Comparison of ENCODE assay signal across 8 mouse cellular contexts in the genomic region with DNA sequence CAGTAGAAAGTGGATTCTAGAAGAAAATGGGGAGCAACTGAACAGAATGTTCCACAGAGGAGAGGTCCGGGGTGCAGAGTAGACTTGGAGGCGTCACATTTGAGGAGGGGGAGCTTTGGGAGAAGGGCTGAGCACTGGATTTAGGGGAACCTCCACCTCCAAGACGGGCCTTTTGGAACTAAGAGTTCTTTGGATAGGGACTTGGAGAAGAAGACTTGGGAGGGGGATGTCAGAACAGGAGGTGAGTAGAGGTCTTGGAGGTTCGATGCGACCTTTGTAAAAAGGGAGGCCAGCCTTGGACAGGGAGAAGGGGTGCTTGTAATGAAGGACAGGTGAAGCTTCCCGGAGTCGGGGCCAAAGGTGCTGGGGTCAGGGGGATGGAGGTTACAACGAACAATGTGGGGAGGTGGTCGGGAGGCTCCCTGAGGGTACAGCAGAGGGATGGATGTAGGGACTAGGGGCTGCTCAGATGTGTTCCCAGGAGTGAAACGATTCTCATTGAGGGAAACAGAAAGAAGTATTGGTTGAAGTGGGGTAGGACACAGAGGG. TPM values are rescaled to one million over a fixed set of nuclear protein-coding genes. Genes with fewer than 3 reads are reported as not detected.
DNase-seq lines count a peak whose midpoint lies in the region; ATAC-seq and TF ChIP-seq lines count a peak whose summit lies in the region.

No protein-coding gene starts in this region.

- no peak for TF ChIP-seq CTCF in heart, adult 2 months (IDR thresholded peaks at IDR 0.05)
- TF ChIP-seq CTCF in CH12.LX (conservative IDR thresholded peaks at IDR 0.05 in 1 of 2, IDR thresholded peaks at IDR 0.05 in 1 of 2; ENCODE audit: low read depth in 2 of 2, low read length in 2 of 2) = no peak
- no peak for TF ChIP-seq CTCF in liver, embryonic 14.5 days (IDR thresholded peaks at IDR 0.05; ENCODE audit: low read depth)

- H3K27ac ChIP-seq in heart, adult 2 months = peak overlapping the region; percentile 71; the same call in 1 of the 2 replicates
- H3K27ac ChIP-seq in CH12.LX (ENCODE audit: insufficient read depth, low read depth) = no peak overlapping the region
- no peak overlapping the region for H3K27ac ChIP-seq in forebrain, embryonic 14.5 days (ENCODE audit: low read depth, low read length)
- H3K27ac ChIP-seq in liver, embryonic 14.5 days = no peak overlapping the region

- in situ Hi-C loops in CH12.LX (cut with MboI; ENCODE audit: low pct_ligation_motif_present, low pct_unique_long_range_greater_than_20kb, low sequenced_read_pairs) = no loop called here

- intact Hi-C loops in heart, adult 2 months (cut with DNase I) = loop anchor here (10.0 kb wide), 2 partner anchors 354 to 424 kb away; a partner anchor contains a TSS
- intact Hi-C loops in heart, postnatal 36 days (cut with DNase I) = loop anchor here (10.0 kb wide), 1 partner anchor 454 kb away; a partner anchor contains a TSS
- intact Hi-C loops in left cerebral cortex, postnatal 14 days (cut with DNase I) = loop anchor here (10.0 kb wide), 1 partner anchor 274 kb away; no protein-coding TSS in a partner anchor

- no peak for DNase-seq in heart, adult 2 months
- DNase-seq in heart, postnatal 36 days = no peak
- DNase-seq in CH12.LX (ENCODE audit: extremely low read depth) = no peak
- no peak for DNase-seq in forebrain, embryonic 14.5 days (ENCODE audit: low spot score)
- DNase-seq in liver, embryonic 14.5 days (ENCODE audit: low read depth in 3 of 3, low spot score in 3 of 3) = no peak
- DNase-seq in left cerebral cortex, adult 9 months (ENCODE audit: low spot score in 2 of 2) = no peak
- no peak for DNase-seq in left cerebral cortex, postnatal 14 days (ENCODE audit: low spot score in 2 of 2)
- no peak for DNase-seq in urinary bladder, adult 18-20 months (ENCODE audit: low spot score in 2 of 2)

- peaks cover 2% of the 10 kb centered on the region; the same call in 1 of the 2 replicates for H3K4me1 ChIP-seq in heart, adult 2 months (ENCODE audit: control insufficient read depth, insufficient read depth, low read length)
- H3K4me1 ChIP-seq in CH12.LX (ENCODE audit: control insufficient read depth in 1 of 2, insufficient read depth in 2 of 2) = peaks cover 5 to 21% of the 10 kb centered on the region in 2 experiments
- H3K4me1 ChIP-seq in forebrain, embryonic 14.5 days (ENCODE audit: control insufficient read depth, insufficient read depth, low read length) = peaks cover 7% of the 10 kb centered on the region
- H3K4me1 ChIP-seq in liver, embryonic 14.5 days (replicated peaks; ENCODE audit: control insufficient read depth in 2 of 2, insufficient read depth in 2 of 2, low read length in 1 of 2) = peaks cover 2 to 13% of the 10 kb centered on the region in 2 experiments; a peak in 3 of 4 replicates

- H3K4me3 ChIP-seq in heart, adult 2 months = peak overlapping the region; percentile 62
- H3K4me3 ChIP-seq in CH12.LX (replicated peaks in 1 of 3; ENCODE audit: low read depth in 2 of 3, low read length in 2 of 3, poor library complexity in 1 of 3) = peak overlapping the region; percentile 79 to 95 (median 94)
- H3K4me3 ChIP-seq in forebrain, embryonic 14.5 days (ENCODE audit: low read depth, low read length) = peak overlapping the region; percentile 69
- peak overlapping the region; percentile 98 to 99 for H3K4me3 ChIP-seq in liver, embryonic 14.5 days (ENCODE audit: insufficient read depth in 1 of 2, low read depth in 2 of 2, low read length in 2 of 2)

- H3K9ac ChIP-seq in heart, adult 2 months (ENCODE audit: low read depth, low read length) = peak overlapping the region; percentile 95
- peak overlapping the region; percentile 81 for H3K9ac ChIP-seq in CH12.LX (ENCODE audit: insufficient read depth, low read depth)
- peak overlapping the region; percentile 84 for H3K9ac ChIP-seq in forebrain, embryonic 14.5 days (ENCODE audit: low read length)
- H3K9ac ChIP-seq in liver, embryonic 14.5 days (replicated peaks) = peak overlapping the region; percentile 96

- no peak for TF ChIP-seq POLR2A in heart, adult 2 months (IDR thresholded peaks at IDR 0.05; ENCODE audit: insufficient read depth, low read depth, low read length)
- no peak for TF ChIP-seq POLR2A in CH12.LX (IDR thresholded peaks at IDR 0.05; ENCODE audit: low read depth, low read length)

- ATAC-seq in forebrain, embryonic 14.5 days = no peak
- no peak for ATAC-seq in liver, embryonic 14.5 days (ENCODE audit: insufficient read depth)

- dilution Hi-C loops in CH12.LX (cut with MboI; ENCODE audit: extremely low pct_ligation_motif_present, extremely low pct_unique_long_range_greater_than_20kb, low sequenced_read_pairs) = no loop called here

- no peak for TF ChIP-seq RAD21 in CH12.LX (IDR thresholded peaks at IDR 0.05; ENCODE audit: low read depth, low read length)

- H3K79me2 ChIP-seq in heart, adult 2 months (replicated peaks; ENCODE audit: control insufficient read depth, insufficient read depth, low read length) = peaks cover 7% of the 10 kb centered on the region; the same call in 1 of the 2 replicates
- peaks cover 12% of the 10 kb centered on the region; the same call in 1 of the 2 replicates for H3K79me2 ChIP-seq in CH12.LX (replicated peaks; ENCODE audit: control insufficient read depth, extremely low read depth, insufficient read depth, poor library complexity, severe bottlenecking)

- H3K36me3 ChIP-seq in heart, adult 2 months (ENCODE audit: control insufficient read depth, insufficient read depth, low read length) = no peaks in the 10 kb centered on the region
- H3K36me3 ChIP-seq in CH12.LX (replicated peaks in 1 of 2; ENCODE audit: control insufficient read depth in 1 of 2, insufficient read depth in 1 of 2, low read length in 1 of 2) = peaks cover 12 to 37% of the 10 kb centered on the region in 2 experiments
- peaks cover 10% of the 10 kb centered on the region for H3K36me3 ChIP-seq in forebrain, embryonic 14.5 days (ENCODE audit: control insufficient read depth, insufficient read depth, low read length)
- peaks cover 9% of the 10 kb centered on the region for H3K36me3 ChIP-seq in liver, embryonic 14.5 days (replicated peaks; ENCODE audit: control insufficient read depth, insufficient read depth, low read depth)

- TF ChIP-seq EP300 in heart, adult 2 months (IDR thresholded peaks at IDR 0.05; ENCODE audit: insufficient read depth, low read depth, low read length) = no peak
- TF ChIP-seq EP300 in CH12.LX (IDR thresholded peaks at IDR 0.05; ENCODE audit: low read length) = no peak
- TF ChIP-seq EP300 in liver, embryonic 14.5 days (IDR thresholded peaks at IDR 0.05; ENCODE audit: low read depth) = no peak

- WGBS in heart, adult 2 months = 37% methylated on average over 10 of the region's 10 CpGs
- WGBS in forebrain, embryonic 14.5 days = 54% methylated on average over 10 of the region's 10 CpGs
- WGBS in liver, embryonic 14.5 days (ENCODE audit: insufficient replicate concordance) = 33% methylated on average over 10 of the region's 10 CpGs

- H3K27me3 ChIP-seq in heart, adult 2 months (ENCODE audit: control insufficient read depth, insufficient read depth, low read length) = no peaks in the 10 kb centered on the region
- no peaks in the 10 kb centered on the region for H3K27me3 ChIP-seq in CH12.LX (replicated peaks)
- H3K27me3 ChIP-seq in forebrain, embryonic 14.5 days (replicated peaks; ENCODE audit: control insufficient read depth, insufficient read depth, low read length) = no peaks in the 10 kb centered on the region
- H3K27me3 ChIP-seq in liver, embryonic 14.5 days (ENCODE audit: control insufficient read depth, insufficient read depth, low read length) = no peaks in the 10 kb centered on the region

- H3K4me2 ChIP-seq in CH12.LX (ENCODE audit: insufficient read depth, low read depth, poor library complexity, severe bottlenecking) = peak overlapping the region; percentile 89
- peak overlapping the region; percentile 61 for H3K4me2 ChIP-seq in forebrain, embryonic 14.5 days (ENCODE audit: low read length)
- peak overlapping the region; percentile 89 for H3K4me2 ChIP-seq in liver, embryonic 14.5 days (ENCODE audit: low read depth)

- H3K9me3 ChIP-seq in CH12.LX (replicated peaks; ENCODE audit: low read length) = no peaks in the 10 kb centered on the region
- H3K9me3 ChIP-seq in forebrain, embryonic 14.5 days (replicated peaks; ENCODE audit: control insufficient read depth, low read length) = no peaks in the 10 kb centered on the region
- no peaks in the 10 kb centered on the region for H3K9me3 ChIP-seq in liver, embryonic 14.5 days (ENCODE audit: control insufficient read depth, low read length)

RNA-seq across cellular contexts. Expression of a gene that starts 0.9 kb away (rescaled TPM):
- 10 to 100 TPM; 69.7 to 75.3 TPM for total RNA-seq in heart, adult 2 months (2021)
- polyA plus RNA-seq in heart, adult 2 months (2012; rRNA removed) = 122 and 123 TPM in 2 replicates
- total RNA-seq in heart, postnatal 36 days (2021) = 10 to 100 TPM; 80.0 to 81.8 TPM
- total RNA-seq in CH12.LX (2012; rRNA removed) = 232 and 234 TPM in 2 replicates
- total RNA-seq in CH12.LX (2014; rRNA removed) = 202 and 213 TPM in 2 replicates
- 167 and 180 TPM in 2 replicates for polyA plus RNA-seq in CH12.LX (2012; ENCODE audit: insufficient read length, low read depth)
- polyA plus RNA-seq in forebrain, embryonic 14.5 days (2014; fragmentation: Nextera tagmentation; extraction: Ambion mirVana) = 453 and 484 TPM in 2 replicates
- polyA plus RNA-seq in liver, embryonic 14.5 days (2012; rRNA removed) = 165 and 175 TPM in 2 replicates
- 176 and 198 TPM in 2 replicates for polyA plus RNA-seq in liver, embryonic 14.5 days (2014; fragmentation: Nextera tagmentation; extraction: Ambion mirVana)
- 100 to 1,000 TPM; 349 to 363 TPM for total RNA-seq in left cerebral cortex, postnatal 14 days (2021)

RNA-seq across cellular contexts. Expression of a gene that starts 17.4 kb away (rescaled TPM):
- not detected for total RNA-seq in heart, adult 2 months (2021)
- polyA plus RNA-seq in heart, adult 2 months (2012; rRNA removed) = not detected in 2 replicates
- total RNA-seq in heart, postnatal 36 days (2021) = not detected
- total RNA-seq in CH12.LX (2012; rRNA removed) (not detected in 2 replicates), CH12.LX (2014; rRNA removed) (not detected in 2 replicates)
- polyA plus RNA-seq in CH12.LX (2012; ENCODE audit: insufficient read length, low read depth) = 0.21 TPM in 1 of 2 replicates, not detected in the other
- polyA plus RNA-seq in forebrain, embryonic 14.5 days (2014; fragmentation: Nextera tagmentation; extraction: Ambion mirVana) = not detected in 2 replicates
- not detected in 2 replicates for polyA plus RNA-seq in liver, embryonic 14.5 days (2012; rRNA removed)
- not detected in 2 replicates for polyA plus RNA-seq in liver, embryonic 14.5 days (2014; fragmentation: Nextera tagmentation; extraction: Ambion mirVana)
- total RNA-seq in left cerebral cortex, postnatal 14 days (2021) = not detected

RNA-seq across cellular contexts. Expression of a gene that starts 42.0 kb away (rescaled TPM):
- 10 to 100 TPM; 20.9 to 26.1 TPM for total RNA-seq in heart, adult 2 months (2021)
- polyA plus RNA-seq in heart, adult 2 months (2012; rRNA removed) = 35.6 and 57.0 TPM in 2 replicates
- total RNA-seq in heart, postnatal 36 days (2021) = 10 to 100 TPM; 21.3 to 22.8 TPM
- total RNA-seq in CH12.LX (2012; rRNA removed) = 147 and 174 TPM in 2 replicates
- total RNA-seq in CH12.LX (2014; rRNA removed) = 115 TPM in 2 replicates
- polyA plus RNA-seq in CH12.LX (2012; ENCODE audit: insufficient read length, low read depth) = 191 and 245 TPM in 2 replicates
- polyA plus RNA-seq in forebrain, embryonic 14.5 days (2014; fragmentation: Nextera tagmentation; extraction: Ambion mirVana) = 7.0 and 7.4 TPM in 2 replicates
- 157 and 160 TPM in 2 replicates for polyA plus RNA-seq in liver, embryonic 14.5 days (2012; rRNA removed)
- 61.7 and 67.3 TPM in 2 replicates for polyA plus RNA-seq in liver, embryonic 14.5 days (2014; fragmentation: Nextera tagmentation; extraction: Ambion mirVana)
- 1 to 10 TPM; 3.8 to 5.7 TPM for total RNA-seq in left cerebral cortex, postnatal 14 days (2021)

Comparison
In these comparisons a context has a peak if more than half of its experiments do, and no peak if none do; other contexts are left out.
1. RNA of a gene that starts 42.0 kb away (total RNA-seq): 115 to 174 TPM in CH12.LX; 20.9 to 26.1 TPM in heart, adult 2 months, 21.3 to 22.8 TPM in heart, postnatal 36 days and 3.8 to 5.7 TPM in left cerebral cortex, postnatal 14 days; every median in the first group is over 4 times any median in the second.
2. Peak in every context shown above with its lines, with median percentiles within 50 percentile points of each other: H3K4me3 ChIP-seq, H3K9ac ChIP-seq and H3K4me2 ChIP-seq.